Mouse (Mus musculus) CH12.LX (cell line): Measurements from ENCODE around the gene Rsrp1. TPM values are rescaled to one million over a fixed set of nuclear protein-coding genes. Genes with fewer than 3 reads are reported as not detected.

Source experiments
- DNase-seq: peaks from one replicate; pipeline ENCODE4 v3.0.0-alpha.2; 2013; ENCODE audit errors: extremely low read depth
- H3K27ac ChIP-seq: 2 replicates; pipeline ENCODE4 v1.5.1; 2012; ENCODE audit warnings: low read depth, mild to moderate bottlenecking, control low read depth, moderate library complexity; ENCODE audit not compliant: insufficient read depth
- H3K27me3 ChIP-seq: replicated peaks from 2 replicates; pipeline ENCODE3; 2012; ENCODE audit warnings: inconsistent platforms
- H3K36me3 ChIP-seq, 2 experiments: replicated peaks in 1 of 2; 2 replicates each; pipeline versions ENCODE3 to v1.6.1; 2012; ENCODE audit warnings: inconsistent platforms in 1 of 2, low read length in 1 of 2, mild to moderate bottlenecking in 1 of 2, mixed read lengths in 1 of 2, moderate library complexity in 1 of 2; ENCODE audit not compliant: control insufficient read depth in 1 of 2, insufficient read depth in 1 of 2
- H3K4me1 ChIP-seq, 2 experiments: 2 replicates each; pipeline ENCODE4 v1.6.1; 2012; ENCODE audit warnings: inconsistent platforms in 1 of 2, moderate library complexity in 1 of 2; ENCODE audit not compliant: insufficient read depth in 2 of 2, control insufficient read depth in 1 of 2
- H3K4me2 ChIP-seq: 2 replicates; pipeline ENCODE4 v1.6.1; 2012; ENCODE audit warnings: low read depth, mild to moderate bottlenecking, control low read depth; ENCODE audit not compliant: poor library complexity, insufficient read depth, severe bottlenecking
- H3K4me3 ChIP-seq, 3 experiments: fragments of 150-350 bp in 1 of 3; sonication (generic) in 1 of 3; replicated peaks in 1 of 3; 2 replicates each; pipeline versions ENCODE3 to v1.5.1; 2011 to 2012; ENCODE audit warnings: low read depth in 2 of 3, low read length in 2 of 3, mild to moderate bottlenecking in 2 of 3, moderate library complexity in 2 of 3, control low read depth in 1 of 3, improper control_type of control experiment in 1 of 3, inconsistent platforms in 1 of 3, mixed read lengths in 1 of 3; ENCODE audit not compliant: poor library complexity in 1 of 3
- H3K79me2 ChIP-seq: replicated peaks from 2 replicates; pipeline ENCODE4 v1.6.1; 2012; ENCODE audit warnings: mild to moderate bottlenecking, moderate library complexity; ENCODE audit not compliant: control insufficient read depth, poor library complexity, insufficient read depth, severe bottlenecking; ENCODE audit errors: extremely low read depth
- H3K9ac ChIP-seq: 2 replicates; pipeline ENCODE4 v1.6.1; 2012; ENCODE audit warnings: low read depth, mild to moderate bottlenecking, control low read depth, moderate library complexity; ENCODE audit not compliant: insufficient read depth
- H3K9me3 ChIP-seq: replicated peaks from 2 replicates; pipeline ENCODE3; 2012; ENCODE audit warnings: low read length, inconsistent platforms, mixed read lengths
- CHD1 ChIP-seq: IDR thresholded peaks from 2 replicates; pipeline ENCODE4 v1.6.1; 2012; ENCODE audit warnings: low read depth, low read length, improper control_type of control experiment, inconsistent platforms
- CTCF ChIP-seq, 2 experiments: IDR thresholded peaks in 1 of 2; conservative IDR thresholded peaks in 1 of 2; 2 replicates each; pipeline ENCODE4 v1.5.1; 2011 to 2012; ENCODE audit warnings: low read depth in 2 of 2, low read length in 2 of 2, improper control_type of control experiment in 1 of 2, inconsistent platforms in 1 of 2, mild to moderate bottlenecking in 1 of 2, moderate library complexity in 1 of 2
- ELF1 ChIP-seq: IDR thresholded peaks from 2 replicates; pipeline ENCODE4 v1.6.1; 2014; ENCODE audit warnings: low read depth, mild to moderate bottlenecking, inconsistent platforms, low read length, improper control_type of control experiment
- EP300 ChIP-seq: IDR thresholded peaks from 2 replicates; pipeline ENCODE4 v1.6.1; 2011; ENCODE audit warnings: low read length, improper control_type of control experiment
- HCFC1 ChIP-seq: IDR thresholded peaks from 2 replicates; pipeline ENCODE4 v1.6.1; 2012; ENCODE audit warnings: low read depth, mild to moderate bottlenecking, inconsistent platforms, low read length, improper control_type of control experiment
- IRF4 ChIP-seq: IDR thresholded peaks from 2 replicates; pipeline ENCODE4 v1.6.1; 2014; ENCODE audit warnings: low read depth, mild to moderate bottlenecking, inconsistent platforms, low read length, improper control_type of control experiment
- KAT2A ChIP-seq: IDR thresholded peaks from 2 replicates; pipeline ENCODE4 v1.6.1; 2012; ENCODE audit warnings: low read length, improper control_type of control experiment, inconsistent platforms; ENCODE audit not compliant: insufficient replicate concordance
- MAZ ChIP-seq: IDR thresholded peaks from 2 replicates; pipeline ENCODE4 v1.6.1; 2012; ENCODE audit warnings: low read depth, mild to moderate bottlenecking, inconsistent platforms, low read length, improper control_type of control experiment, moderate library complexity
- MEF2A ChIP-seq: IDR thresholded peaks from 2 replicates; pipeline ENCODE4 v1.6.1; 2014; ENCODE audit warnings: low read depth, mild to moderate bottlenecking, inconsistent platforms, low read length, improper control_type of control experiment, borderline replicate concordance
- MXI1 ChIP-seq: IDR thresholded peaks from 2 replicates; pipeline ENCODE4 v1.6.1; 2011; ENCODE audit warnings: mild to moderate bottlenecking, low read depth, low read length, improper control_type of control experiment
- NELFE ChIP-seq: IDR thresholded peaks from 2 replicates; pipeline ENCODE4 v1.6.1; 2011; ENCODE audit warnings: low read depth, low read length, improper control_type of control experiment
- NRF1 ChIP-seq: IDR thresholded peaks from 2 replicates; pipeline ENCODE4 v1.6.1; 2014; ENCODE audit warnings: low read depth, mild to moderate bottlenecking, inconsistent platforms, low read length, improper control_type of control experiment, moderate library complexity
- PAX5 ChIP-seq: IDR thresholded peaks from 2 replicates; pipeline ENCODE4 v1.6.1; 2012; ENCODE audit warnings: low read length, inconsistent platforms, mixed read lengths
- POLR2A ChIP-seq: IDR thresholded peaks from 2 replicates; pipeline ENCODE4 v1.6.1; 2011; ENCODE audit warnings: low read depth, mild to moderate bottlenecking, improper control_type of control experiment, low read length
- TBP ChIP-seq: conservative IDR thresholded peaks from 2 replicates; pipeline ENCODE4 v1.6.1; 2011; ENCODE audit warnings: low read depth, low read length, improper control_type of control experiment
- TCF12 ChIP-seq: IDR thresholded peaks from 2 replicates; pipeline ENCODE4 v1.6.1; 2014; ENCODE audit warnings: low read depth, mild to moderate bottlenecking, inconsistent platforms, low read length, improper control_type of control experiment
- UBTF ChIP-seq: IDR thresholded peaks from 2 replicates; pipeline ENCODE4 v1.6.1; 2012; ENCODE audit warnings: low read depth, mild to moderate bottlenecking, inconsistent platforms, low read length, improper control_type of control experiment, moderate library complexity
- ZC3H11A ChIP-seq: IDR thresholded peaks from 2 replicates; pipeline ENCODE4 v1.6.1; 2012; ENCODE audit warnings: low read depth, mild to moderate bottlenecking, inconsistent platforms, low read length, improper control_type of control experiment
- ZMIZ1 ChIP-seq: IDR thresholded peaks from 2 replicates; pipeline ENCODE4 v1.6.1; 2012; ENCODE audit warnings: low read depth, mild to moderate bottlenecking, inconsistent platforms, low read length, improper control_type of control experiment
- dilution Hi-C: fragments of 300-500 bp; cut with MboI; formaldehyde crosslinking; loops from 2 replicates; pipeline ENCODE4 v1.14.3; 2020; ENCODE audit warnings: low sequenced_read_pairs; ENCODE audit not compliant: extremely low pct_unique_long_range_greater_than_20kb, extremely low pct_ligation_motif_present
- in situ Hi-C: fragments of 300-500 bp; cut with MboI; formaldehyde crosslinking; loops from 3 replicates; pipeline ENCODE4 v1.14.3; 2019; ENCODE audit warnings: low sequenced_read_pairs, low pct_ligation_motif_present, low pct_unique_long_range_greater_than_20kb, mixed read lengths
- polyA plus RNA-seq: library from polyadenylated mRNA; unstranded; fragments of >175 nt; gene quantifications from 2 replicates; pipeline ENCODE4 v1.2.1, GENCODE M21; 2012; ENCODE audit warnings: low read depth; ENCODE audit not compliant: insufficient read length
- total RNA-seq, 2 experiments: library from RNA; depleted of rRNA; stranded (reverse); fragments of 300-350 nt in 1 of 2; fragments of >200 nt in 1 of 2; gene quantifications; 2 replicates each; pipeline ENCODE4 v1.2.3; 2012 to 2014

Rsrp1 gene
- total and polyA plus RNA-seq, 3 experiments = 51.2 to 69.4 (median 61.3) TPM

- no peak overlapping the region for H3K4me2 ChIP-seq
- H3K79me2 ChIP-seq = no peaks in the 10 kb centered on the region
- in situ Hi-C loops = no loop called here
- H3K9ac ChIP-seq = no peak overlapping the region
- no peaks in the 10 kb centered on the region for H3K36me3 ChIP-seq
- no peak overlapping the region for H3K4me3 ChIP-seq
- dilution Hi-C loops = no loop called here
- TF ChIP-seq ZC3H11A (no peak), TCF12 (no peak), TBP (no peak), PAX5 (no peak), IRF4 (no peak), ZMIZ1 (no peak), EP300 (no peak), MXI1 (no peak), NELFE (no peak), POLR2A (no peak), MAZ (no peak), MEF2A (no peak)
- H3K27ac ChIP-seq = no peak overlapping the region
- peaks cover 0 to 2% of the 10 kb centered on the region in 2 experiments; a peak in 1 of 4 replicates for H3K4me1 ChIP-seq
- peaks cover 3% of the 10 kb centered on the region for H3K9me3 ChIP-seq
- H3K27me3 ChIP-seq = peaks cover 55% of the 10 kb centered on the region
- no peak for DNase-seq
Measured at GRCm38 (mm10) chr4:134968605-134968976, 45.2 kb downstream of the Rsrp1 start.

- in situ Hi-C loops = no loop called here
- dilution Hi-C loops = no loop called here
Measured at GRCm38 (mm10) chr4:134975261-134975928, 52.0 kb downstream of the Rsrp1 start.

More at GRCm38 (mm10) chr4:134975261-134975928, 52.0 kb downstream of the Rsrp1 start:
- Histone ChIP-seq H3K9me3 (peaks cover 3% of the 10 kb centered on the region), H3K27ac (no peak overlapping the region), H3K27me3 (peaks cover 31% of the 10 kb centered on the region), H3K4me3 (no peak overlapping the region), H3K9ac (no peak overlapping the region), H3K4me1 (no peaks in the 10 kb centered on the region), H3K79me2 (no peaks in the 10 kb centered on the region), H3K36me3 (no peaks in the 10 kb centered on the region), H3K4me2 (no peak overlapping the region)
- no peak for TF ChIP-seq CHD1
- no peak for TF ChIP-seq NELFE
- TF ChIP-seq EP300 = no peak
- TF ChIP-seq KAT2A = no peak
- TF ChIP-seq UBTF = no peak
- TF ChIP-seq ELF1 = no peak
- TF ChIP-seq NRF1 = no peak
- no peak for TF ChIP-seq HCFC1
- peak; percentile 14 to 35; a peak in 1 of 4 replicates for TF ChIP-seq CTCF (conservative IDR thresholded peaks at IDR 0.05 in 1 of 2, IDR thresholded peaks at IDR 0.05 in 1 of 2; ENCODE audit: low read depth in 2 of 2, low read length in 2 of 2)
- DNase-seq = no peak
